Mouse (Mus musculus) MEL-GATA-1-ER (cell line): Measurements from ENCODE around the gene Tbx4.

ENCODE experiments used
- DNase-seq: peaks from one replicate; pipeline ENCODE4 v3.0.0-alpha.2; 2012; ENCODE audit warnings: low read depth; ENCODE audit errors: extremely low read depth

Tbx4 gene

GRCm38 (mm10) chr11:85850758-85851157 is 35.5 kb upstream of the Tbx4 start:
- peak; percentile 27 for DNase-seq

GRCm38 (mm10) chr11:85857997-85858698 is 28.1 kb upstream of the Tbx4 start:
- DNase-seq, result no peak

GRCm38 (mm10) chr11:85864363-85864762 is 21.9 kb upstream of the Tbx4 start:
- DNase-seq, result peak; percentile 22

- DNase-seq, result no peak
Observed at GRCm38 (mm10) chr11:85876059-85876788, 10.0 kb upstream of the Tbx4 start.

- DNase-seq, result no peak
Observed at GRCm38 (mm10) chr11:85884498-85884897, 1.7 kb upstream of the Tbx4 start.

- DNase-seq, result no peak
Observed at GRCm38 (mm10) chr11:85886429-85886785, 185 bp downstream of the Tbx4 start.

GRCm38 (mm10) chr11:85887273-85887672 is 1.1 kb downstream of the Tbx4 start:
- DNase-seq, result no peak

- no peak for DNase-seq
Observed at GRCm38 (mm10) chr11:85887801-85888450, 1.7 kb downstream of the Tbx4 start.

- no peak for DNase-seq
Observed at GRCm38 (mm10) chr11:85888451-85888961, 2.3 kb downstream of the Tbx4 start.

GRCm38 (mm10) chr11:85889056-85889729 is 3.0 kb downstream of the Tbx4 start:
- DNase-seq, result no peak

GRCm38 (mm10) chr11:85889730-85890562 is 3.7 kb downstream of the Tbx4 start:
- DNase-seq, result no peak

GRCm38 (mm10) chr11:85890563-85890845 is 4.3 kb downstream of the Tbx4 start:
- DNase-seq, result no peak

- DNase-seq, result no peak
Observed at GRCm38 (mm10) chr11:85891010-85891691, 4.9 kb downstream of the Tbx4 start.

GRCm38 (mm10) chr11:85891692-85892040 is 5.4 kb downstream of the Tbx4 start:
- no peak for DNase-seq

GRCm38 (mm10) chr11:85892771-85893170 is 6.5 kb downstream of the Tbx4 start:
- DNase-seq, result no peak

- peak; percentile 36 for DNase-seq
Observed at GRCm38 (mm10) chr11:85893400-85894135, 7.3 kb downstream of the Tbx4 start.

- no peak for DNase-seq
Observed at GRCm38 (mm10) chr11:85894136-85894530, 7.9 kb downstream of the Tbx4 start.

GRCm38 (mm10) chr11:85894731-85895545 is 8.7 kb downstream of the Tbx4 start:
- no peak for DNase-seq
